Mouse (Mus musculus): ENCODE data around the gene Matn1. TPM values are rescaled to one million over a fixed set of nuclear protein-coding genes. Genes with fewer than 3 reads are reported as not detected.
A peak's percentile ranks its signal among the peaks of the same experiment; 100 is the strongest.

The Matn1 gene
- total and polyA plus RNA-seq, 3 experiments: 0.60 to 0.98 (median 0.79) TPM

GRCm38 (mm10) chr4:130959678-130960077 lies 15.5 kb downstream of the Matn1 start:
- TF ChIP-seq GATA1 (IDR thresholded peaks at IDR 0.05; ENCODE audit: borderline replicate concordance, low read length): no peak
- no peak for TF ChIP-seq TAL1 (conservative IDR thresholded peaks at IDR 0.05; ENCODE audit: low read depth, low read length)
- TF ChIP-seq CTCF (IDR thresholded peaks at IDR 0.05; ENCODE audit: low read depth, low read length): no peak
- no peak for TF ChIP-seq POLR2AphosphoS5 (IDR thresholded peaks at IDR 0.05; ENCODE audit: insufficient replicate concordance, low read depth, low read length)
- no peak for TF ChIP-seq GATA2 (IDR thresholded peaks at IDR 0.05; ENCODE audit: borderline replicate concordance, low read depth, low read length)
- Histone ChIP-seq H3K27me3 (ENCODE audit: insufficient read depth, low read length) (peaks cover 21% of the 10 kb centered on the region), H3K4me1 (ENCODE audit: insufficient read depth, low read depth, low read length) (peaks cover 4% of the 10 kb centered on the region; the same call in 1 of the 2 replicates)

DNA sequence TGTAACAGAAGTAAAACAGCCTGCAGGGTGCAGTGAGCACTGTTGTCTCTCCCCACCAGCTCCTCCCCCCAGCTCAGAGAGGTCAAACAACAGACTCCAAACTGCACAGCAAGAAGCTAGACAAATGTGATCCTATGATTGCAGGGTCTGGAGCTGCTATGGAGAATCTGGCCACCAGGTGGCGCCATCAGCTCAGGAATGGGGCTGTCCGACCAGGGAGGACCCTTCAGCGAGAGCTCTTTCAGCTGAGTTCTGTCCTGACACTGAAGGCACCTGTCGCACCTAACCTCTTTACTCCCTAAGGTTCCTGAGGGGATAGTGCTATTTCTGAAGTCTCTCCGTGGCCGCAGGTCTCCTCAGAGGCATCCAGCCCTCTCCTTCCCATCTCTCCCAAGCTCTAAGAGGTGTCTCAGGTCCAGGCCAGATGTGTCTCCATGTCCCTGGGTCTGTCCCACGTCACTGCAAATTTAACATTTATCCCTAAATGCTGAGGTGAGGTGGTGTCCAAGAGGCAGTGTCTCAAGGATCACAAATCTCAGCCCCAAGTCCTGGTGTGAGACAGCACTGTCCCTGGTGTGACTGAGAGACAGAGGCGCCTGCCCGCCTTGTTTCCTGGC lies 16.0 kb downstream of the Matn1 start:
- no peak overlapping the region for H3K4me3 ChIP-seq (ENCODE audit: low read depth, low read length)
- H3K9me3 ChIP-seq (replicated peaks): no peaks in the 10 kb centered on the region
- TF ChIP-seq GATA1 (IDR thresholded peaks at IDR 0.05; ENCODE audit: borderline replicate concordance, low read length) (no peak), CTCF (IDR thresholded peaks at IDR 0.05; ENCODE audit: low read depth, low read length) (peak; percentile 90), GATA2 (IDR thresholded peaks at IDR 0.05; ENCODE audit: borderline replicate concordance, low read depth, low read length) (no peak), POLR2AphosphoS5 (IDR thresholded peaks at IDR 0.05; ENCODE audit: insufficient replicate concordance, low read depth, low read length) (no peak)
- ATAC-seq (ENCODE audit: extremely low read depth, insufficient number of reproducible peaks, low FRiP score, poor library complexity, severe bottlenecking): peak; percentile 34; the same call in 1 of the 2 replicates
- H3K36me3 ChIP-seq (replicated peaks): no peaks in the 10 kb centered on the region
- H3K4me1 ChIP-seq (ENCODE audit: insufficient read depth, low read depth, low read length): peaks cover 4% of the 10 kb centered on the region; the same call in 1 of the 2 replicates
- H3K27me3 ChIP-seq (ENCODE audit: insufficient read depth, low read length): peaks cover 18% of the 10 kb centered on the region; the same call in 1 of the 2 replicates
- DNase-seq (ENCODE audit: low spot score): peak; percentile 52

More at GRCm38 (mm10) chr4:130959678-130960077, 15.5 kb downstream of the Matn1 start:
- Histone ChIP-seq H3K36me3 (replicated peaks) (no peaks in the 10 kb centered on the region), H3K9me3 (replicated peaks) (no peaks in the 10 kb centered on the region), H3K4me3 (ENCODE audit: low read depth, low read length) (no peak overlapping the region)
- DNase-seq (ENCODE audit: low spot score): no peak
- no peak for ATAC-seq (ENCODE audit: extremely low read depth, insufficient number of reproducible peaks, low FRiP score, poor library complexity, severe bottlenecking)

DNA sequence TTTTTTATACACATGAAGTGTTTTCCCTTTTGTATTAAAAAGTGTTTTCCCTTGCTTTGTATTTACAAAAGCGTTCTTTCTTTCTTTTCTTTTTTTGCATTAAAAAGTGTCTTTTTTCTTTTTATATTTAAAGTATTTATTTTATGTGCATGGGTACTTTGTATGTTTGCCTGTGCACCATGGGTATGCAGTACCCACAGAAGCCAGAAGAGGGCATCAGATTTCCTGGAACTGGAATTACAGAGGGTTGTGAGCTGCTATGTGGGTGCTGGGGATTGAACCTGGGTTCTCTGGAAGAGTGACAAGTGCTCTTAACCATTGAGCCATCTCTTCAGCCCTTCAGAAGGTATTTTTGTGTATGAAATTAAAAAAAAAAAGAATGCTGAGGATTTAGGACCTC lies 27.1 kb downstream of the Matn1 start:
- ATAC-seq (ENCODE audit: extremely low read depth, insufficient number of reproducible peaks, low FRiP score, poor library complexity, severe bottlenecking): no peak
- TF ChIP-seq POLR2AphosphoS5 (IDR thresholded peaks at IDR 0.05; ENCODE audit: insufficient replicate concordance, low read depth, low read length) (no peak), TAL1 (conservative IDR thresholded peaks at IDR 0.05; ENCODE audit: low read depth, low read length) (no peak), GATA1 (IDR thresholded peaks at IDR 0.05; ENCODE audit: borderline replicate concordance, low read length) (no peak), CTCF (IDR thresholded peaks at IDR 0.05; ENCODE audit: low read depth, low read length) (no peak), GATA2 (IDR thresholded peaks at IDR 0.05; ENCODE audit: borderline replicate concordance, low read depth, low read length) (no peak)
- Histone ChIP-seq H3K36me3 (replicated peaks) (no peaks in the 10 kb centered on the region), H3K4me1 (ENCODE audit: insufficient read depth, low read depth, low read length) (no peaks in the 10 kb centered on the region), H3K4me3 (ENCODE audit: low read depth, low read length) (no peak overlapping the region), H3K27me3 (ENCODE audit: insufficient read depth, low read length) (peaks cover 5% of the 10 kb centered on the region; the same call in 1 of the 2 replicates), H3K9me3 (replicated peaks) (peaks cover 3% of the 10 kb centered on the region)
- no peak for DNase-seq (ENCODE audit: low spot score)

- Histone ChIP-seq H3K9me3 (replicated peaks) (peaks cover 3% of the 10 kb centered on the region), H3K36me3 (replicated peaks) (no peaks in the 10 kb centered on the region), H3K4me3 (ENCODE audit: low read depth, low read length) (no peak overlapping the region), H3K4me1 (ENCODE audit: insufficient read depth, low read depth, low read length) (no peaks in the 10 kb centered on the region), H3K27me3 (ENCODE audit: insufficient read depth, low read length) (no peaks in the 10 kb centered on the region)
- ATAC-seq (ENCODE audit: extremely low read depth, insufficient number of reproducible peaks, low FRiP score, poor library complexity, severe bottlenecking): no peak
- no peak for TF ChIP-seq CTCF (IDR thresholded peaks at IDR 0.05; ENCODE audit: low read depth, low read length)
- TF ChIP-seq POLR2AphosphoS5 (IDR thresholded peaks at IDR 0.05; ENCODE audit: insufficient replicate concordance, low read depth, low read length): no peak
- no peak for TF ChIP-seq TAL1 (conservative IDR thresholded peaks at IDR 0.05; ENCODE audit: low read depth, low read length)
- TF ChIP-seq GATA1 (IDR thresholded peaks at IDR 0.05; ENCODE audit: borderline replicate concordance, low read length): no peak
- no peak for TF ChIP-seq GATA2 (IDR thresholded peaks at IDR 0.05; ENCODE audit: borderline replicate concordance, low read depth, low read length)
- DNase-seq (ENCODE audit: low spot score): no peak
Observed at GRCm38 (mm10) chr4:130972421-130972829, 28.2 kb downstream of the Matn1 start.

DNA sequence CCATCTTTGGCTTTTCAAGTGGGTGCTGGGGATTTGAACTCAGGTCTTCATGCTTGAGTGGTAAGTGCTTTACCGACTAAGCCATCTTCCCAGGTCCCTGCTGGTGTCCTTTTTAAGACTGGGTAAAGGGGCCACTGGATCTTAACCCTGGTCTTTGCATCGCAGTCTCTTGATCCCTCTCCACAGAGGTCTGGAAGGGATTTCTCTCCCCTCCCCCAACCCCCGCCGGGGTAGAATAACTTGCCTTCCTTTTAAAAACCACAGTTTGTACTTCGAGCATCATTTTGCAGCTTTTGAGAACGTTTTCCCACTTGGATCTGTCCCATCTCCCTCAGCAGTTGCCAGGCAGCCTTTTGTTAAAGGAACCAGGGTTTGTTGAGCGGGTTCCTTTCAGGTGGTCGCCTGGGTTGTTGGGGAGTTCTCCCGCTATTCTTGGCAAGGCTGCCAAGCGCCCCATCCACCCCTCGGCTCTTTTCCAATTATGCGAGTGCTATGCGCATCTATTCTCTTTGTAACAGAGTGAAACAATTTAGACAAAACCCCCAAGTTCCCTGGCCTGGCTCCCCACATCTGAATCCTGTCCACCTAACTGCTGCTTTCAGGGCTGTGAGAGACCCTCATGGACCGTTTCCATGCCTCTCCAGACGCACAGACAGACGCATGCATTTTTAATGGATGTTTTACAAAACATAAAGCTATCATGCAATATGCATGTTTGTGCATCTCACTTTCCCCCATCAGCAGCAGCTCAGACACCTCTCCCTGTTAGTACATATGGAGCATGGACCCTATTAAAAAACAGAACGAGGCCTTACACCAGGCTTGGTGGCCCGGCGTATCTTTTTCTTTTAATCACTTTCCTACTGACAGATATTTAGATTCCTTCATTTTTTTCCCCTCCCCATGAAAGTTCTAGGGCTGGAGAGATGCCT lies 29.4 kb downstream of the Matn1 start:
- H3K27me3 ChIP-seq (ENCODE audit: insufficient read depth, low read length): peaks cover under 1% of the 10 kb centered on the region; the same call in 1 of the 2 replicates
- TF ChIP-seq POLR2AphosphoS5 (IDR thresholded peaks at IDR 0.05; ENCODE audit: insufficient replicate concordance, low read depth, low read length): no peak
- TF ChIP-seq GATA2 (IDR thresholded peaks at IDR 0.05; ENCODE audit: borderline replicate concordance, low read depth, low read length): no peak
- H3K36me3 ChIP-seq (replicated peaks): no peaks in the 10 kb centered on the region
- H3K9me3 ChIP-seq (replicated peaks): peaks cover 3% of the 10 kb centered on the region
- DNase-seq (ENCODE audit: low spot score) (no peak), ATAC-seq (ENCODE audit: extremely low read depth, insufficient number of reproducible peaks, low FRiP score, poor library complexity, severe bottlenecking) (no peak)
- no peaks in the 10 kb centered on the region for H3K4me1 ChIP-seq (ENCODE audit: insufficient read depth, low read depth, low read length)
- H3K4me3 ChIP-seq (ENCODE audit: low read depth, low read length): no peak overlapping the region

- Histone ChIP-seq H3K27me3 (ENCODE audit: insufficient read depth, low read length) (peaks cover 2% of the 10 kb centered on the region; the same call in 1 of the 2 replicates), H3K36me3 (replicated peaks) (no peaks in the 10 kb centered on the region), H3K9me3 (replicated peaks) (no peaks in the 10 kb centered on the region), H3K4me3 (ENCODE audit: low read depth, low read length) (no peak overlapping the region), H3K4me1 (ENCODE audit: insufficient read depth, low read depth, low read length) (no peaks in the 10 kb centered on the region)
- DNase-seq (ENCODE audit: low spot score): no peak
- no peak for TF ChIP-seq TAL1 (conservative IDR thresholded peaks at IDR 0.05; ENCODE audit: low read depth, low read length)
- no peak for TF ChIP-seq GATA1 (IDR thresholded peaks at IDR 0.05; ENCODE audit: borderline replicate concordance, low read length)
- TF ChIP-seq GATA2 (IDR thresholded peaks at IDR 0.05; ENCODE audit: borderline replicate concordance, low read depth, low read length): no peak
- TF ChIP-seq POLR2AphosphoS5 (IDR thresholded peaks at IDR 0.05; ENCODE audit: insufficient replicate concordance, low read depth, low read length): no peak
- no peak for TF ChIP-seq CTCF (IDR thresholded peaks at IDR 0.05; ENCODE audit: low read depth, low read length)
- ATAC-seq (ENCODE audit: extremely low read depth, insufficient number of reproducible peaks, low FRiP score, poor library complexity, severe bottlenecking): no peak
Observed at GRCm38 (mm10) chr4:130978981-130979380, 34.8 kb downstream of the Matn1 start.

All from G1E (cell line).